Mouse (Mus musculus) midbrain, embryonic 16.5 days (tissue): ENCODE results near the gene Rai1. TPM values are rescaled to one million over a fixed set of nuclear protein-coding genes. Genes with fewer than 3 reads are reported as not detected.

Experiments used
- ATAC-seq: fragments of 200-750 bp; cut with Nextera tagmentation; 2 replicates; pipeline ENCODE4 v1.8.0; 2017; ENCODE audit warnings: moderate TSS enrichment
- H3K27ac ChIP-seq: fragments of 300-500 bp; sonication (generic); 2 replicates; pipeline ENCODE4 v1.5.1; 2014; ENCODE audit warnings: mild to moderate bottlenecking, low read length, mixed read lengths
- H3K27me3 ChIP-seq: fragments of 300-500 bp; sonication (generic); 2 replicates; pipeline ENCODE4 v1.6.1; 2014; ENCODE audit warnings: low read depth, low read length, mixed read lengths; ENCODE audit not compliant: control insufficient read depth, insufficient read depth
- H3K36me3 ChIP-seq: fragments of 300-500 bp; sonication (generic); 2 replicates; pipeline ENCODE4 v1.6.1; 2014; ENCODE audit warnings: mild to moderate bottlenecking, low read length, moderate library complexity, mixed read lengths; ENCODE audit not compliant: control insufficient read depth, insufficient read depth
- H3K4me1 ChIP-seq: fragments of 300-500 bp; sonication (generic); 2 replicates; pipeline ENCODE4 v1.6.1; 2014; ENCODE audit warnings: mild to moderate bottlenecking, low read length, mixed read lengths; ENCODE audit not compliant: control insufficient read depth, insufficient read depth
- H3K4me2 ChIP-seq: fragments of 300-500 bp; sonication (generic); 2 replicates; pipeline ENCODE4 v1.6.1; 2014; ENCODE audit warnings: mild to moderate bottlenecking, low read length, mixed read lengths
- H3K4me3 ChIP-seq: fragments of 300-500 bp; sonication (generic); 2 replicates; pipeline ENCODE4 v1.5.1; 2014; ENCODE audit warnings: low read depth, mild to moderate bottlenecking, low read length, moderate library complexity, mixed read lengths
- H3K9ac ChIP-seq: fragments of 300-500 bp; sonication (generic); 2 replicates; pipeline ENCODE4 v1.6.1; 2014; ENCODE audit warnings: low read depth, low read length, mixed read lengths
- H3K9me3 ChIP-seq: fragments of 300-500 bp; sonication (generic); replicated peaks from 2 replicates; pipeline ENCODE4 v1.6.1; 2014; ENCODE audit warnings: mild to moderate bottlenecking, low read length, mixed read lengths; ENCODE audit not compliant: control insufficient read depth, poor library complexity, severe bottlenecking
- WGBS: fragments of 180-500 bp; shearing (Covaris S2); extraction: QIAGEN DNeasy Blood & Tissue Kit; methylation state at CpG from one replicate; pipeline ENCODE4 v1.1.7; 2014; 5-methylcytosine and 5-hydroxymethylcytosine counted together
- microRNA-seq: library from miRNA; unstranded; fragments of <30 nt; microRNA quantifications from one replicate; pipeline ENCODE4, GENCODE M21; 2017
- polyA plus RNA-seq: library from polyadenylated mRNA; unstranded; fragments of >200 nt; fragmentation: Nextera tagmentation; extraction: Ambion mirVana; gene quantifications from 2 replicates; pipeline ENCODE4 v1.2.1, GENCODE M21; 2015

The Rai1 gene
- polyA plus RNA-seq, 1 experiment from 2014 or later, result 25.0 TPM

DNA sequence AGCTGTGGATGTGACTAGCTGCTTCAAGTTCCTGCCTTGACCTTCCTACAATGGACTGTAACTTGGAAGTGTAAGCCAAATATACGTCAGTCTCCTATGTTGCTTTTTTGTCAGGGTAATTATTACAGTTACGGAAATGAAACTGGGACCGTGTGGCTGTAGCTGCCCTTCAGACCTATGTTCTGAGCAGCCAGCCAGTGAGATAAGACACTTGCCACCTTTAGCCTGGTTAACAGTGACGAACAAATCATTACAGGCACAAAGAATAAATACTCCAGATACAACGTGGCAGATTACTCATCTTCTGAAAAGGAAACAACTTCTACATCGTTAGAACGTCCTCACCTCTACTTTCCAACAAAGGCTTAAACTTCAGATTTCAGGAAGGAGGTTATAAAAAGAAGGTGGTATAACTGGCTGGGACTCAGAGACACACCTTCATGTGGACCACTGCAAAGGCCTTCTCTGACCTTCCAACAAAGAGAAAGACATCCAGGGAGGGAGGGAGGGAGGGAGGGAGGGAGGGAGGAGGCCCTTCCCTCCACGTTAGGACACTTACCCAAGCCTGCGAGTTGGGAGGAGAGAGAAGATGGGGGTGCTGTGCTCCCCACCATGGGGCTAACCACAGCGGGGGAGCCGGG is 139.8 kb downstream of the Rai1 start:
- H3K4me1 ChIP-seq, result peaks cover 14% of the 10 kb centered on the region
- H3K9ac ChIP-seq, result no peak overlapping the region
- H3K27ac ChIP-seq, result no peak overlapping the region
- no peak overlapping the region for H3K4me2 ChIP-seq
- no peaks in the 10 kb centered on the region for H3K27me3 ChIP-seq
- no peaks in the 10 kb centered on the region for H3K9me3 ChIP-seq
- H3K36me3 ChIP-seq, result peaks cover 14% of the 10 kb centered on the region
- ATAC-seq, result no peak
- no peak overlapping the region for H3K4me3 ChIP-seq
- 66% methylated on average over 11 of the region's 11 CpGs for WGBS

- no peak overlapping the region for H3K27ac ChIP-seq
- H3K4me2 ChIP-seq, result no peak overlapping the region
These were observed 141.3 kb downstream of the Rai1 start for GRCm38 (mm10) chr11:60246077-60246476.

GRCm38 (mm10) chr11:60247753-60248550 is 143.1 kb downstream of the Rai1 start:
- peaks cover 14% of the 10 kb centered on the region for H3K4me1 ChIP-seq
- no peak; the same call in 1 of the 2 replicates for ATAC-seq
- H3K4me2 ChIP-seq, result no peak overlapping the region
- no peaks in the 10 kb centered on the region; the same call in 1 of the 2 replicates for H3K9me3 ChIP-seq
- H3K4me3 ChIP-seq, result no peak overlapping the region
- peak overlapping the region; percentile 75 for H3K27ac ChIP-seq
- WGBS, result 45% methylated on average over 5 of the region's 5 CpGs
- no peak overlapping the region; the same call in 1 of the 2 replicates for H3K9ac ChIP-seq
- H3K36me3 ChIP-seq, result 0 out of 2 replicates have a peak, but pooled peaks cover 4% of the 10 kb centered on the region
- H3K27me3 ChIP-seq, result no peaks in the 10 kb centered on the region

More at GRCm38 (mm10) chr11:60246077-60246476, 141.3 kb downstream of the Rai1 start:
- H3K27me3 ChIP-seq, result no peaks in the 10 kb centered on the region
- H3K9me3 ChIP-seq, result no peaks in the 10 kb centered on the region; the same call in 1 of the 2 replicates
- H3K36me3 ChIP-seq, result 0 out of 2 replicates have a peak, but pooled peaks cover 4% of the 10 kb centered on the region
- no peak overlapping the region for H3K9ac ChIP-seq
- no peak for ATAC-seq
- H3K4me3 ChIP-seq, result no peak overlapping the region
- peaks cover 14% of the 10 kb centered on the region for H3K4me1 ChIP-seq

Small RNAs within 50 kb of the gene (microRNA-seq; reads per million reads assigned to microRNA genes)
- 1.2 reads per million for gene Mir6921
- gene Mir6922, result not detected

Other genes starting within 250 kb of the Rai1 start
- 30.7 and 33.4 TPM in 2 replicates for gene Med9, start 156.8 kb upstream of the Rai1 start, polyA plus RNA-seq
- gene Rasd1, start 140.1 kb upstream of the Rai1 start, polyA plus RNA-seq, result 1.7 and 2.5 TPM in 2 replicates
- gene Pemt, start 58.5 kb upstream of the Rai1 start, polyA plus RNA-seq, result 7.6 and 9.4 TPM in 2 replicates
- gene Srebf1, start 117.6 kb downstream of the Rai1 start, polyA plus RNA-seq, result 31.9 and 34.1 TPM in 2 replicates
- 66.4 and 74.6 TPM in 2 replicates for gene Tom1l2, start 247.9 kb downstream of the Rai1 start, polyA plus RNA-seq
- 6.6 and 7.1 TPM in 2 replicates for gene Drc3, start 248.3 kb downstream of the Rai1 start, polyA plus RNA-seq